Mouse (Mus musculus): Measurements from ENCODE around the gene Slc9a8. TPM values are rescaled to one million over a fixed set of nuclear protein-coding genes. Genes with fewer than 3 reads are reported as not detected.

Slc9a8 gene
- polyA plus RNA-seq, 1 experiment from 2014 or later, result 16.2 TPM

DNA sequence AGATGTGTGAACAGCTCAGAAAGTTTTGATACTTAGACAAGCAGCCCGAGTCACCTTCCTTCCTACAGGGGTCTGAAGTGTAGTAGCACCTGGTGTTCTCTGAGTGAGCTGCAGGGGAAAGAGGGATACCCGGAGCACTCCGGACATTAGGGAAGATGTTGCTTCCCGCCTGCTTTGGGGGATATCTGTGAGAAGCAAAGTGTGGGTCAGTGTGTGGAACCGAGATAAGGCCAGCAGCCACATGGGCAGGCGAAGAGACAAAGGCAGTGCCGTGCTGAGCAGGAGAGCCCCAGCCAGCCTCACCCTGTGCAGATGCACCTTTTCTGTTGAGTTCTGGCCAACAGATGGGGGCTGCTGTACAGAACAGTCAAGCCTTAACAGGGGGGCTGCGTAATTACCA lies 26.1 kb downstream of the Slc9a8 start:
- H3K9ac ChIP-seq (ENCODE audit: low read length), result no peak overlapping the region
- ATAC-seq (ENCODE audit: insufficient read depth, low FRiP score, low TSS enrichment) (no peak), DNase-seq (ENCODE audit: low spot score) (no peak)
- no peaks in the 10 kb centered on the region for H3K4me1 ChIP-seq (ENCODE audit: control insufficient read depth, insufficient read depth, low read length)
- no peaks in the 10 kb centered on the region for H3K9me3 ChIP-seq (ENCODE audit: control insufficient read depth, low read length)
- peaks cover 6% of the 10 kb centered on the region; the same call in 1 of the 2 replicates for H3K36me3 ChIP-seq (ENCODE audit: control insufficient read depth, insufficient read depth, low read length)
- H3K4me3 ChIP-seq (ENCODE audit: low read depth, low read length), result no peak overlapping the region
- H3K27ac ChIP-seq (ENCODE audit: low read depth, low read length), result no peak overlapping the region
- no peaks in the 10 kb centered on the region for H3K27me3 ChIP-seq (ENCODE audit: control insufficient read depth, insufficient read depth, low read length)
- no peak overlapping the region for H3K4me2 ChIP-seq (ENCODE audit: low read depth)
- WGBS, result 95% methylated on average over 8 of the region's 8 CpGs

DNA sequence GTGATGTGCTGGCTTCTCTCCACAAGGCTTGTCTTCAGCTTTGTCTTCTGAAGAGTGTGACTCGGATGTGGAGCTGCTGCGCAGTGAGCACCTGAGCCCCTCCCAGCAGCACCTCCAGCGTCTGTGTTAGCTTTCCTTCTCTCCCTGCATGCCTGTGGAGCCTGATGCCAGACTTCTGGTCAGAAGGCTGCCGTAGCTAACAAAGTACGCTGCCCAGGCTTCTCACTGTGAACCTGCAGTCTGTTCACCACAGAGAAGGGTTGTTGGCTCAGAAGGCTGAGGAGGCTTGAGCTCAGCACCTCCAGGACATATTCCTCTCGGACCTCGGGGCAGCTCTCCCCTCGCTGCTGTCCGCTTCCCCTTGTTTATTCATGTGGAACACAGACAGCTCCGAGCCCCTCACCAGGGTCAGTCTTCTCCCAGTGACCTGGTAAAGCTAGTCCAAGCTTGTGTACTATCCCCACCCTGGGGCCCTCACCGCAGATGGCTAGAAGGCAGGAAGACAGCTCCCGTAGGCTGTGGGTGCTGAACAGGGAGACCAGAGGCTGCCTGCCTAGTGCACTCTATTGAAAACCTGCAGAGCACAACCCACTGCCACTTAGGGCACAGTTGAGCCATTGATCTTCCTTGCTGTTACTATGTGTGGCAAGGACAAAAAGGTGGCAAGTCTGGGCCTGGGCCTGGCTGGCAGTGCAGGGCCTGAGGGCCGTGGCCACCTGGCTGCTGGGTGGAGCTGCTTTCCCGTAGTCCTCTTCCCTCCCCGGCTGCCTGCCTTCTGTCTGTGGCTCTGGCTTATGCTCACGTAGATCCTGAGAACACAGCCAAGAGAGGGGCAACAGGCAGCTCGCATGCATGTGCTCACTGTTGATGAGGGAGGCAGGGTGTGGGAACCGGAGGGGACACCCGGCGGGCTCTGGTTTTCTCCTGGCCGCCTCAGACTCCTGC lies 28.1 kb downstream of the Slc9a8 start:
- no peaks in the 10 kb centered on the region for H3K27me3 ChIP-seq (ENCODE audit: control insufficient read depth, insufficient read depth, low read length)
- no peak for ATAC-seq (ENCODE audit: insufficient read depth, low FRiP score, low TSS enrichment)
- no peak overlapping the region for H3K4me2 ChIP-seq (ENCODE audit: low read depth)
- no peak overlapping the region for H3K4me3 ChIP-seq (ENCODE audit: low read depth, low read length)
- H3K36me3 ChIP-seq (ENCODE audit: control insufficient read depth, insufficient read depth, low read length), result peaks cover 8% of the 10 kb centered on the region; the same call in 1 of the 2 replicates
- DNase-seq (ENCODE audit: low spot score), result no peak
- WGBS, result 90% methylated on average over 21 of the region's 21 CpGs
- no peaks in the 10 kb centered on the region for H3K9me3 ChIP-seq (ENCODE audit: control insufficient read depth, low read length)
- no peaks in the 10 kb centered on the region for H3K4me1 ChIP-seq (ENCODE audit: control insufficient read depth, insufficient read depth, low read length)
- no peak overlapping the region for H3K9ac ChIP-seq (ENCODE audit: low read length)
- H3K27ac ChIP-seq (ENCODE audit: low read depth, low read length), result no peak overlapping the region

DNA sequence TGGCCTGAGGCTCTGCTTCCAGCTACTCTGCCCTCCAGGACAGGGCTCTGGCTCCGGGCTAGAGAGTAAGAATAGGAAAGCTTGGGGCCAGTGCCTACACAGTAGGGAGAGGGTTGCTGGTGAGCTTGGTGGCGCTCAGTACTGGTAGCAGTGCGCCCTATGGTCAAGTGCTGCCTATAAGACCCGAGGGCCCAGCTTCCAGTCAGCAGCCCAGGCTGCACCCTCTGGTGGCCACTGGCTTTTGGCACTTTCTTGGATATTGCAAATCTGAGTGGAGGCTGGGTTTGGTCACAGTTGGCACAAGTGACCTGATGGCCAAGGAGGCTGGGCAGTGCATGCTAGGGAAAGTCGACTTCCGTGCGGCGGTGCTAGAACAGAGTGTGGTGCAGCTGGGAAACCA lies 29.1 kb downstream of the Slc9a8 start:
- Histone ChIP-seq H3K9ac (ENCODE audit: low read length) (no peak overlapping the region), H3K9me3 (ENCODE audit: control insufficient read depth, low read length) (no peaks in the 10 kb centered on the region), H3K4me2 (ENCODE audit: low read depth) (no peak overlapping the region), H3K27ac (ENCODE audit: low read depth, low read length) (no peak overlapping the region), H3K27me3 (ENCODE audit: control insufficient read depth, insufficient read depth, low read length) (no peaks in the 10 kb centered on the region), H3K36me3 (ENCODE audit: control insufficient read depth, insufficient read depth, low read length) (peaks cover 8% of the 10 kb centered on the region; the same call in 1 of the 2 replicates), H3K4me1 (ENCODE audit: control insufficient read depth, insufficient read depth, low read length) (no peaks in the 10 kb centered on the region), H3K4me3 (ENCODE audit: low read depth, low read length) (no peak overlapping the region)
- 92% methylated on average over 8 of the region's 8 CpGs for WGBS
- no peak for DNase-seq (ENCODE audit: low spot score)
- no peak for ATAC-seq (ENCODE audit: insufficient read depth, low FRiP score, low TSS enrichment)

DNA sequence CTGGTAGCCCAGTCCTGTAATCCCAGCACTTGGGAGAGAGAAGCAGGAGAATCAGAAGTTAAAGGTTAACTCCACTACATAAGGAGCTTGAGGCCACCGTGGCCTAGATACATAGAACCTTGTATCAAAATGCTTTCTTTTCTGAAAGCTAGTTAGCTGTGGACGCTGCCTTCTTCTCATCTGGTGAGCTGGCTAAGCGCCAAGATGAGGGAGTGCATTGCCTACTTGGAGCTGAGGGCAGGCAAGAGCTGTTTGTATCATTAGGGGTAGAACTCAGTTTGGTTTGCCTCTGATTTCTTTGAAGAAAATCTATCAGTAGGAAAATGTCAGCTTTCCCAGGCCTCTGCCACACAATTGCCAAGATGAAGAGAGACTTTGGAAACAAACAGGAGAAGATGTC lies 32.3 kb downstream of the Slc9a8 start:
- H3K36me3 ChIP-seq (ENCODE audit: control insufficient read depth, insufficient read depth, low read length), result peaks cover 11% of the 10 kb centered on the region; the same call in 1 of the 2 replicates
- H3K27ac ChIP-seq (ENCODE audit: low read depth, low read length), result no peak overlapping the region
- H3K4me1 ChIP-seq (ENCODE audit: control insufficient read depth, insufficient read depth, low read length), result no peaks in the 10 kb centered on the region
- no peak overlapping the region for H3K9ac ChIP-seq (ENCODE audit: low read length)
- ATAC-seq (ENCODE audit: insufficient read depth, low FRiP score, low TSS enrichment), result no peak
- no peak overlapping the region for H3K4me2 ChIP-seq (ENCODE audit: low read depth)
- 92% methylated on average over 3 of the region's 3 CpGs for WGBS
- H3K9me3 ChIP-seq (ENCODE audit: control insufficient read depth, low read length), result no peaks in the 10 kb centered on the region
- no peak overlapping the region for H3K4me3 ChIP-seq (ENCODE audit: low read depth, low read length)
- H3K27me3 ChIP-seq (ENCODE audit: control insufficient read depth, insufficient read depth, low read length), result no peaks in the 10 kb centered on the region
- DNase-seq (ENCODE audit: low spot score), result no peak

DNA sequence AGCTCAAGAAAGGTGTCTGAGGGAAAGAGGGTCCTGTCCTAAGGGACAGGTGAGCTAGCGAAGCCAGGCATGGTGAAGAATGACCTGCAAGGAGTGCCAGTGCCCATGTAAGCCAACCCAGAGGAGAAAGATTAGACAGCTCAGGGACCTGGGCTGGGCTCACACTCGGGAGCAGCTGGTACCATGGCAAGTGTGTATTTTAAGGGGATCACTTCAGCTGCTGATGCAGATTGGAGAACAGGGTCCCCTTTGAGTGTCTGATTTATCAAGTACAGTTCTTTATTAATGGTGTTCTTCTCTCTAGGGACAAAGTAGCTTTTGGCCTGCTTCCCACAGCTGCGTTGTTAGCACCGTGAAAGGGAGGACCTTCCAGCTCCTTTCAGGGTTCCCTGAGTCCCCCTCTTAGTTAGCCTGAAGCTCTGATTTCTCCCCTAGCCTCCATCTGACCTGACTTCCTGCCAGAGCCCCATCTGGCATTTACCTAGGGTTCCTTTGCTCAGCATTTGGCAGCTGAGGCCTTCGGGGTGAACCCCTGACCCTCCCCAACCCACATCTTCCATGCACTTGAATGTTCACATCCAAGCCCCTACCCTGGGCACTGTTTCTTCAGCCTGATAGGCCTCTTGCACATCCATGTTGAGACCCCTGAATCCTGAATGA lies 35.0 kb downstream of the Slc9a8 start:
- Histone ChIP-seq H3K4me1 (ENCODE audit: control insufficient read depth, insufficient read depth, low read length) (no peaks in the 10 kb centered on the region), H3K9me3 (ENCODE audit: control insufficient read depth, low read length) (no peaks in the 10 kb centered on the region), H3K27ac (ENCODE audit: low read depth, low read length) (no peak overlapping the region), H3K4me3 (ENCODE audit: low read depth, low read length) (no peak overlapping the region), H3K4me2 (ENCODE audit: low read depth) (no peak overlapping the region), H3K9ac (ENCODE audit: low read length) (no peak overlapping the region), H3K36me3 (ENCODE audit: control insufficient read depth, insufficient read depth, low read length) (peaks cover 9% of the 10 kb centered on the region; the same call in 1 of the 2 replicates), H3K27me3 (ENCODE audit: control insufficient read depth, insufficient read depth, low read length) (no peaks in the 10 kb centered on the region)
- DNase-seq (ENCODE audit: low spot score), result no peak
- no peak for ATAC-seq (ENCODE audit: insufficient read depth, low FRiP score, low TSS enrichment)
- WGBS, result 95% methylated on average over 5 of the region's 5 CpGs

DNA sequence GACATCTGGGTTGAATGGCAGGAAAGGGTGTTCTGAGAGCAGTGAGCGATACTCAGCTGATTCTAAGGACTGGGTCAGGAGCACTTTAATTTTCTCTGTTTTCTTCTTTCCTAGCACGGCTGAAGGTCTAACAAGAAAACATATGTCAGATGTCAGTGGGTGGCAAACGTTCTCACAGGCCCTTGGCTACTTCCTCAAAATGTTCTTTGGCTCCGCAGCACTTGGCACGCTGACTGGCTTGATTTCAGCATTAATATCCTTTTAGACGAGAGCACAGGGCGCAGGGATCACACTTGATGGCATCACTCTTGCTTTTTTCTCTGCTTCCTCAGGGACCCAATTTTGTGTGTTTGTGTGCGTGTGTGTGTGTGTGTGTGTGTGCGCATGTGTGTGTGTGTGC lies 35.7 kb downstream of the Slc9a8 start:
- Histone ChIP-seq H3K9me3 (ENCODE audit: control insufficient read depth, low read length) (no peaks in the 10 kb centered on the region), H3K4me1 (ENCODE audit: control insufficient read depth, insufficient read depth, low read length) (no peaks in the 10 kb centered on the region), H3K4me3 (ENCODE audit: low read depth, low read length) (no peak overlapping the region), H3K4me2 (ENCODE audit: low read depth) (no peak overlapping the region), H3K9ac (ENCODE audit: low read length) (no peak overlapping the region), H3K27ac (ENCODE audit: low read depth, low read length) (no peak overlapping the region), H3K27me3 (ENCODE audit: control insufficient read depth, insufficient read depth, low read length) (no peaks in the 10 kb centered on the region), H3K36me3 (ENCODE audit: control insufficient read depth, insufficient read depth, low read length) (peaks cover 7% of the 10 kb centered on the region; the same call in 1 of the 2 replicates)
- no peak for DNase-seq (ENCODE audit: low spot score)
- ATAC-seq (ENCODE audit: insufficient read depth, low FRiP score, low TSS enrichment), result no peak
- 93% methylated on average over 9 of the region's 9 CpGs for WGBS

DNA sequence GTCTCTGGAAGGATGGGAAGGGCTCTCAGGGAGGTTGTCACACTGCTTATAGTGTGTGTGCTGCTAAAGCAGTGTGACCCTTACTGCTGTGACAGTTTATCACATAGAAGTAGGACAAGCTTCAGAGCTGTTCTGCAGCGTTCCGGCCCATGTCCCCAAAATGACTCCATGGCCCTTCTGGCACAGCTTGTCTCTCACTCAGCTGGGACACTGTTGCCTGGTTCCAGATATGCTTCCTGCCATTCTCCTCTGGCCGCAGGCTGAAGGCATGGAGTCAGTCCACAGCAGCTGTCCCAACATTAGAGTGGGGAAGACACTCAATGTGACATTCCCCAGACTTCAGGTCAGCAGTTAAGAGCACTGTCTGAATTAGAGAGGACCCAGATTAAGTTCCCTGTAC lies 37.0 kb downstream of the Slc9a8 start:
- ATAC-seq (ENCODE audit: insufficient read depth, low FRiP score, low TSS enrichment), result no peak
- no peaks in the 10 kb centered on the region for H3K9me3 ChIP-seq (ENCODE audit: control insufficient read depth, low read length)
- H3K4me2 ChIP-seq (ENCODE audit: low read depth), result no peak overlapping the region
- DNase-seq (ENCODE audit: low spot score), result no peak
- 97% methylated on average over 3 of the region's 3 CpGs for WGBS
- no peak overlapping the region for H3K9ac ChIP-seq (ENCODE audit: low read length)
- no peaks in the 10 kb centered on the region for H3K4me1 ChIP-seq (ENCODE audit: control insufficient read depth, insufficient read depth, low read length)
- H3K27ac ChIP-seq (ENCODE audit: low read depth, low read length), result no peak overlapping the region
- H3K36me3 ChIP-seq (ENCODE audit: control insufficient read depth, insufficient read depth, low read length), result peaks cover 7% of the 10 kb centered on the region; the same call in 1 of the 2 replicates
- no peak overlapping the region for H3K4me3 ChIP-seq (ENCODE audit: low read depth, low read length)
- H3K27me3 ChIP-seq (ENCODE audit: control insufficient read depth, insufficient read depth, low read length), result no peaks in the 10 kb centered on the region

DNA sequence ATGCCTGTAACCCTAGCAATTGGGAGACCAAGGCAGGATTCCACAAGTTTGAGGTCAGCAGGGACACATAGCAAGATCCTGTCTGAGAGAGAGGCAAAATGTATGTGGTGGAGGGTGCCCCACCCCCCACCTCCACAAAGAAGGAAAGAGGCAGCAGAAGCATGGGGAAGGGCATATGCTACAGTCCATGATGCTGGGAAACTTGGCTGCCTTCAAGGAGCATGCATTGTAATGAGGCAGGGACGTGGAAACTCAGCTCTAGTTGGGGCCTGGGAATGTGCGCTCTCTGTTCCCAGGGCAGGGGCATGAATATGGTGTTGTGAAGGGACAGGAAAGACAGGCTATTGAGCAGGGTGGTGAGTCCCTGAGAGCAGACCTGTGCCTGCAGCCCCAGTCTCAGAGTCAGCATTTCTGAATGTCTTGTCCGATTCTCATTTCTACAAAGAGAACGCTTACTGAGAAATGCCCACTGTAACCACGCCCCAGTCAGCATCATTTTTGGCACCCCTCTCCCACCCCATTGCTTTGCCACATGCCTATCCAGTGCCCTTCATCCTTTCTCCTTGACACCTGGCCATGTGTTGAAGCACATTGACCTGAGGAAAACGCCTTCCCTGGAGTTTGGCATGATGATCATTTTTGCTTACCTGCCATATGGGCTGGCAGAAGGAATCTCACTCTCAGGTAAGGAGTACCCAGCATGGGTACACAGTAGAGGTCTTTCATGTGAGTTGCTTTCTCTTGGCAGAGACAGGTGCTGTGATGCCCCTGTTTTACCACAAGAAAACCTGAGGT lies 37.8 kb downstream of the Slc9a8 start:
- no peaks in the 10 kb centered on the region for H3K4me1 ChIP-seq (ENCODE audit: control insufficient read depth, insufficient read depth, low read length)
- H3K27ac ChIP-seq (ENCODE audit: low read depth, low read length), result no peak overlapping the region
- 92% methylated on average over 6 of the region's 6 CpGs for WGBS
- 0 out of 2 replicates have a peak, but pooled peaks cover 5% of the 10 kb centered on the region for H3K36me3 ChIP-seq (ENCODE audit: control insufficient read depth, insufficient read depth, low read length)
- DNase-seq (ENCODE audit: low spot score) (no peak), ATAC-seq (ENCODE audit: insufficient read depth, low FRiP score, low TSS enrichment) (no peak)
- no peaks in the 10 kb centered on the region for H3K9me3 ChIP-seq (ENCODE audit: control insufficient read depth, low read length)
- no peak overlapping the region for H3K4me2 ChIP-seq (ENCODE audit: low read depth)
- H3K27me3 ChIP-seq (ENCODE audit: control insufficient read depth, insufficient read depth, low read length), result no peaks in the 10 kb centered on the region
- H3K9ac ChIP-seq (ENCODE audit: low read length), result no peak overlapping the region
- no peak overlapping the region for H3K4me3 ChIP-seq (ENCODE audit: low read depth, low read length)

Data from neural tube, embryonic 11.5 days (tissue).